Mouse (Mus musculus) C2C12 (cell line): Measurements from ENCODE around the gene Rufy1. TPM values are rescaled to one million over a fixed set of nuclear protein-coding genes. Genes with fewer than 3 reads are reported as not detected.
A peak's percentile ranks its signal among the peaks of the same experiment; 100 is the strongest.

Experiments used
- H3K27me3 ChIP-seq: one replicate; pipeline ENCODE4 v1.6.1; 2011; ENCODE audit not compliant: control insufficient read depth, insufficient read depth, insufficient read length
- H3K36me3 ChIP-seq: one replicate; pipeline ENCODE4 v1.6.1; 2011; ENCODE audit not compliant: control insufficient read depth, insufficient read depth
- H3K4me3 ChIP-seq: one replicate; pipeline ENCODE4 v1.5.1; 2011; ENCODE audit warnings: mild to moderate bottlenecking, control low read depth; ENCODE audit not compliant: poor library complexity, insufficient read depth, severe bottlenecking
- H3K79me2 ChIP-seq: one replicate; pipeline ENCODE4 v1.6.1; 2011; ENCODE audit not compliant: control insufficient read depth, insufficient read depth
- H3K79me3 ChIP-seq: one replicate; pipeline ENCODE4 v1.6.1; 2011; ENCODE audit warnings: low read depth, control low read depth
- H3ac ChIP-seq: one replicate; pipeline ENCODE3; 2011; ENCODE audit warnings: low read depth; ENCODE audit not compliant: control insufficient read depth, insufficient read length
- CEBPB ChIP-seq: IDR thresholded peaks from one replicate; pipeline ENCODE4 v1.6.1; 2011; ENCODE audit warnings: low read depth, mild to moderate bottlenecking, control low read depth, moderate library complexity
- CTCF ChIP-seq: IDR thresholded peaks from one replicate; pipeline ENCODE4 v1.5.1; 2011; ENCODE audit not compliant: control insufficient read depth, insufficient read depth, insufficient read length
- FOSL1 ChIP-seq: IDR thresholded peaks from one replicate; pipeline ENCODE4 v1.8.0; 2011; ENCODE audit warnings: mild to moderate bottlenecking, low read length; ENCODE audit not compliant: poor library complexity, insufficient read depth, severe bottlenecking
- MAX ChIP-seq: IDR thresholded peaks from one replicate; pipeline ENCODE4 v1.6.1; 2011; ENCODE audit warnings: mild to moderate bottlenecking, control low read depth
- MYOD1 ChIP-seq: IDR thresholded peaks from one replicate; pipeline ENCODE4 v1.6.1; 2011; ENCODE audit warnings: low read depth; ENCODE audit not compliant: control insufficient read depth, insufficient read length
- MYOG ChIP-seq: IDR thresholded peaks from one replicate; pipeline ENCODE4 v1.6.1; 2011; ENCODE audit not compliant: control insufficient read depth, insufficient read length; ENCODE audit errors: extremely low read depth
- USF1 ChIP-seq: IDR thresholded peaks from one replicate; pipeline ENCODE4 v1.6.1; 2011; ENCODE audit warnings: low read depth, mild to moderate bottlenecking, control low read depth, moderate library complexity
- polyA plus RNA-seq: library from polyadenylated mRNA; unstranded; fragments of >200 nt; fragmentation: generic; extraction: Trizol; gene quantifications from one replicate; pipeline ENCODE4 v1.2.1, GENCODE M21; 2012; ENCODE audit warnings: missing spikeins

Rufy1 gene
- polyA plus RNA-seq, 1 experiment, result 11.1 TPM

GRCm38 (mm10) chr11:50374286-50375015 lies 56.5 kb downstream of the Rufy1 start:
- Histone ChIP-seq H3K36me3 (peaks cover 11% of the 10 kb centered on the region), H3K79me3 (peaks cover 17% of the 10 kb centered on the region), H3K79me2 (peaks cover 19% of the 10 kb centered on the region), H3K4me3 (no peak overlapping the region), H3K27me3 (no peaks in the 10 kb centered on the region), H3ac (no peak overlapping the region)
- TF ChIP-seq USF1, result no peak
- no peak for TF ChIP-seq MYOD1
- no peak for TF ChIP-seq MAX
- no peak for TF ChIP-seq CEBPB
- TF ChIP-seq MYOG, result no peak
- no peak for TF ChIP-seq FOSL1
- TF ChIP-seq CTCF, result no peak

- Histone ChIP-seq H3K79me2 (peaks cover 11% of the 10 kb centered on the region), H3K27me3 (no peaks in the 10 kb centered on the region), H3K36me3 (peaks cover 3% of the 10 kb centered on the region), H3K4me3 (no peak overlapping the region), H3K79me3 (peaks cover 9% of the 10 kb centered on the region), H3ac (no peak overlapping the region)
- TF ChIP-seq CEBPB, result no peak
- TF ChIP-seq USF1, result no peak
- no peak for TF ChIP-seq MAX
- no peak for TF ChIP-seq FOSL1
- no peak for TF ChIP-seq MYOD1
- no peak for TF ChIP-seq CTCF
- TF ChIP-seq MYOG, result no peak
Measured at GRCm38 (mm10) chr11:50373621-50374020, 57.3 kb downstream of the Rufy1 start.

- Histone ChIP-seq H3K79me2 (peaks cover 6% of the 10 kb centered on the region), H3ac (no peak overlapping the region), H3K4me3 (no peak overlapping the region), H3K36me3 (no peaks in the 10 kb centered on the region), H3K79me3 (peaks cover 5% of the 10 kb centered on the region), H3K27me3 (no peaks in the 10 kb centered on the region)
- no peak for TF ChIP-seq MAX
- TF ChIP-seq CEBPB, result no peak
- no peak for TF ChIP-seq MYOD1
- no peak for TF ChIP-seq FOSL1
- TF ChIP-seq CTCF, result no peak
- no peak for TF ChIP-seq MYOG
- TF ChIP-seq USF1, result no peak
Measured at GRCm38 (mm10) chr11:50373086-50373485, 57.8 kb downstream of the Rufy1 start.

- no peak overlapping the region for H3ac ChIP-seq
- H3K36me3 ChIP-seq, result no peaks in the 10 kb centered on the region
Measured at GRCm38 (mm10) chr11:50371911-50372310, 59.0 kb downstream of the Rufy1 start.

GRCm38 (mm10) chr11:50371399-50371841 lies 59.5 kb downstream of the Rufy1 start:
- H3K4me3 ChIP-seq, result no peak overlapping the region
- TF ChIP-seq USF1 (no peak), MYOD1 (no peak), MAX (no peak), CEBPB (no peak), MYOG (no peak), CTCF (no peak), FOSL1 (no peak)
- H3K36me3 ChIP-seq, result no peaks in the 10 kb centered on the region
- no peaks in the 10 kb centered on the region for H3K79me2 ChIP-seq
- H3K79me3 ChIP-seq, result no peaks in the 10 kb centered on the region
- no peaks in the 10 kb centered on the region for H3K27me3 ChIP-seq
- peak overlapping the region; percentile 20 for H3ac ChIP-seq

More at GRCm38 (mm10) chr11:50371911-50372310, 59.0 kb downstream of the Rufy1 start:
- Histone ChIP-seq H3K4me3 (no peak overlapping the region), H3K79me3 (no peaks in the 10 kb centered on the region), H3K27me3 (no peaks in the 10 kb centered on the region), H3K79me2 (no peaks in the 10 kb centered on the region)
- TF ChIP-seq USF1, result no peak
- no peak for TF ChIP-seq MYOD1
- no peak for TF ChIP-seq FOSL1
- no peak for TF ChIP-seq MYOG
- no peak for TF ChIP-seq MAX
- TF ChIP-seq CTCF, result no peak
- TF ChIP-seq CEBPB, result no peak
